Mouse (Mus musculus) stomach, postnatal 0 days (tissue): ENCODE measurements around the gene Pilra.
"Not testable (repeated sequence)": the region's sequence is repeated elsewhere in the genome, so short reads cannot be mapped to it uniquely, and the experiment has no call there.

Source experiments
- CTCF ChIP-seq: IDR thresholded peaks from 2 replicates; pipeline ENCODE4 v1.5.1; 2016; ENCODE audit warnings: antibody characterized with exemption, low read depth, mild to moderate bottlenecking, moderate library complexity
- EP300 ChIP-seq: optimal IDR thresholded peaks from 2 replicates; pipeline ENCODE3; 2016; ENCODE audit warnings: antibody characterized with exemption

DNA sequence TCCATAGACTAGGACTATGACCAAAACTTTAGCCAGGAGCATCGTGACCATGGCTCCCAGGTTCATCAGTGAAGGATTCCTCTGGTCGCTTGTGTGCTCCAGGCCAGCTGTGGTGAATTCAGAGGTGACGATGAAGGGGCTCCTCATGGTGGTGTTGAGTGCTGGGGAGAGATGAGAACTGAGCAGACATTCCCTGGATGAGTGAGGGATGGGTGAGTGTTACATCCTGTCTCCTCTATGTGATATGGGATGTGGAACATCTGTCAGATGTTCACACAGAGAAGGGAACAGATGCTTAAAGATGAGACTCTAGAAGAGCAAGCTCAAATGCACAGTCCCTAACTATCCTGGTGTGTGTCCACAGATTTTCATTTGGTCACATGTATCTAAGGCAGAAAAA lies 18.8 kb upstream of the Pilra start:
- TF ChIP-seq EP300, CTCF: not testable (repeated sequence)
